Comparison of ENCODE assay signal across 14 mouse cellular contexts in the genomic region with DNA sequence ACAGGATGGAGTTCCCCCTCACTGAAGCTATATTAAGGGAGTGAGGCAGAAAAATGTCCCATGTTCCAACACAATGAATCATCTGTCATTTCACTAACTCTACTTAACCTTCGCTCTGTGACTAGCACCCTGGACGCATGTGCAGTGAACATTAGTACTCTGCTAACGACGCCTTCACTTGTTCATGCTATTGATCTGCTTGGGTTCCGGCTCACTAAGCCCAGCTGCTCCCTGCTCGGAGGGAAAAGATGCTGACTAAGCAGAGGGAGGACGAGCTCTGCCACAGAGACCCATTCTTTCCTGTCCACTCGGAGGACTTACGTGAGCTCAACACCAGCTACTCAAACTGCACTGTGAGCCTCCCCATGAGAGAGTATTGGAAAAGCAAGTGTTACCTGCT. TPM values are rescaled to one million over a fixed set of nuclear protein-coding genes. Genes with fewer than 3 reads are reported as not detected.
A peak's percentile ranks its signal among the peaks of the same experiment; 100 is the strongest.
DNase-seq lines count a peak whose midpoint lies in the region; ATAC-seq and TF ChIP-seq lines count a peak whose summit lies in the region.
"Had no signal": no experiment of that assay in that cellular context is flagged by ENCODE, and none has a peak within 500 bp of the region (broad histone marks: within the 10 kb centered on the region; RNA-seq: fewer than 3 reads in every experiment).

No protein-coding gene starts in this region.

- no peaks in the 10 kb centered on the region for H3K36me3 ChIP-seq in CH12.LX (replicated peaks in 1 of 2; ENCODE audit: control insufficient read depth in 1 of 2, insufficient read depth in 1 of 2, low read length in 1 of 2)
- H3K36me3 ChIP-seq in hindbrain, embryonic 10.5 days = no peaks in the 10 kb centered on the region
- no peaks in the 10 kb centered on the region for H3K36me3 ChIP-seq in midbrain, embryonic 14.5 days (ENCODE audit: control insufficient read depth, insufficient read depth, low read length)
- H3K36me3 ChIP-seq: heart, embryonic 15.5 days; lung, embryonic 15.5 days had no signal

- in situ Hi-C loops in CH12.LX (cut with MboI; ENCODE audit: low pct_ligation_motif_present, low pct_unique_long_range_greater_than_20kb, low sequenced_read_pairs) = no loop called here

- no peak for ATAC-seq in midbrain, embryonic 14.5 days (ENCODE audit: low FRiP score, low TSS enrichment)

- WGBS in hindbrain, embryonic 10.5 days = 27% methylated on average over 9 of the region's 9 CpGs
- 12% methylated on average over 9 of the region's 9 CpGs for WGBS in midbrain, embryonic 14.5 days

- no peak overlapping the region for H3K4me3 ChIP-seq in CH12.LX (replicated peaks in 1 of 3; ENCODE audit: low read depth in 2 of 3, low read length in 2 of 3, poor library complexity in 1 of 3)
- no peak overlapping the region for H3K4me3 ChIP-seq in hindbrain, embryonic 10.5 days
- no peak overlapping the region for H3K4me3 ChIP-seq in midbrain, embryonic 14.5 days (replicated peaks; ENCODE audit: low read depth, low read length)
- H3K4me3 ChIP-seq: heart, embryonic 15.5 days; lung, embryonic 15.5 days had no signal

- dilution Hi-C loops in CH12.LX (cut with MboI; ENCODE audit: extremely low pct_ligation_motif_present, extremely low pct_unique_long_range_greater_than_20kb, low sequenced_read_pairs) = no loop called here

- no peak for TF ChIP-seq CTCF in CH12.LX (conservative IDR thresholded peaks at IDR 0.05 in 1 of 2, IDR thresholded peaks at IDR 0.05 in 1 of 2; ENCODE audit: low read depth in 2 of 2, low read length in 2 of 2)
- no peak for TF ChIP-seq CTCF in brain, embryonic 14.5 days (IDR thresholded peaks at IDR 0.05; ENCODE audit: borderline replicate concordance, extremely low read depth, insufficient read depth, insufficient read length)

- TF ChIP-seq EP300 in CH12.LX (IDR thresholded peaks at IDR 0.05; ENCODE audit: low read length) = no peak

- H3K9me3 ChIP-seq in CH12.LX (replicated peaks; ENCODE audit: low read length) = no peaks in the 10 kb centered on the region
- no peaks in the 10 kb centered on the region for H3K9me3 ChIP-seq in hindbrain, embryonic 10.5 days
- no peaks in the 10 kb centered on the region for H3K9me3 ChIP-seq in midbrain, embryonic 14.5 days (ENCODE audit: control insufficient read depth, low read length)
- H3K9me3 ChIP-seq: heart, embryonic 15.5 days; lung, embryonic 15.5 days had no signal

- no peak overlapping the region for H3K27ac ChIP-seq in CH12.LX (ENCODE audit: insufficient read depth, low read depth)
- peak overlapping the region; percentile 62 for H3K27ac ChIP-seq in hindbrain, embryonic 10.5 days
- no peak overlapping the region for H3K27ac ChIP-seq in midbrain, embryonic 14.5 days (replicated peaks; ENCODE audit: low read depth, low read length)
- H3K27ac ChIP-seq: heart, embryonic 15.5 days; lung, embryonic 15.5 days; stomach, postnatal 0 days had no signal

- H3K4me1 ChIP-seq in CH12.LX (ENCODE audit: control insufficient read depth in 1 of 2, insufficient read depth in 2 of 2) = peaks cover 4 to 22% of the 10 kb centered on the region in 2 experiments
- peaks cover 62% of the 10 kb centered on the region for H3K4me1 ChIP-seq in hindbrain, embryonic 10.5 days (replicated peaks)
- peaks cover 21% of the 10 kb centered on the region for H3K4me1 ChIP-seq in midbrain, embryonic 14.5 days (ENCODE audit: control insufficient read depth, insufficient read depth, low read length)

- TF ChIP-seq RAD21 in CH12.LX (IDR thresholded peaks at IDR 0.05; ENCODE audit: low read depth, low read length) = no peak

- H3K9ac ChIP-seq in CH12.LX (ENCODE audit: insufficient read depth, low read depth) = no peak overlapping the region
- H3K9ac ChIP-seq in midbrain, embryonic 14.5 days (replicated peaks; ENCODE audit: low read length) = no peak overlapping the region
- H3K9ac ChIP-seq: heart, embryonic 15.5 days; lung, embryonic 15.5 days had no signal

- DNase-seq in CH12.LX (ENCODE audit: extremely low read depth) = peak; percentile 38
- peak; percentile 72 for DNase-seq in brain, embryonic 14.5 days (ENCODE audit: low read depth)
- peak; percentile 70 for DNase-seq in hindbrain, embryonic 10.5 days (ENCODE audit: low spot score)
- DNase-seq in midbrain, embryonic 14.5 days = peak; percentile 64
- no peak for DNase-seq in c-Kit-positive CD71-positive TER-119-positive erythroid progenitor cells, embryonic 14.5 days (ENCODE audit: low spot score)
- DNase-seq in cerebellum, postnatal 14 days = no peak
- no peak for DNase-seq in spleen, postnatal 4 days (ENCODE audit: low spot score in 2 of 2)
- no peak for DNase-seq in B cell, adult 2 months
- DNase-seq: cerebellum, adult 11 months; kidney, adult 2 months; right cerebral cortex, postnatal 14 days had no signal

- TF ChIP-seq POLR2A in CH12.LX (IDR thresholded peaks at IDR 0.05; ENCODE audit: low read depth, low read length) = no peak
- no peak for TF ChIP-seq POLR2A in brain, embryonic 14.5 days (IDR thresholded peaks at IDR 0.05; ENCODE audit: borderline replicate concordance, extremely low read depth, insufficient read depth, insufficient read length, poor library complexity, severe bottlenecking)

- no peaks in the 10 kb centered on the region for H3K79me2 ChIP-seq in CH12.LX (replicated peaks; ENCODE audit: control insufficient read depth, extremely low read depth, insufficient read depth, poor library complexity, severe bottlenecking)

- peak overlapping the region; percentile 39; the same call in 1 of the 2 replicates for H3K4me2 ChIP-seq in CH12.LX (ENCODE audit: insufficient read depth, low read depth, poor library complexity, severe bottlenecking)
- no peak overlapping the region for H3K4me2 ChIP-seq in midbrain, embryonic 14.5 days (ENCODE audit: low read length)
- H3K4me2 ChIP-seq: heart, embryonic 15.5 days; lung, embryonic 15.5 days had no signal

- no peaks in the 10 kb centered on the region for H3K27me3 ChIP-seq in CH12.LX (replicated peaks)
- H3K27me3 ChIP-seq in hindbrain, embryonic 10.5 days (ENCODE audit: insufficient read depth, poor library complexity, severe bottlenecking) = no peaks in the 10 kb centered on the region
- H3K27me3 ChIP-seq in midbrain, embryonic 14.5 days (ENCODE audit: control insufficient read depth, insufficient read depth, low read length) = no peaks in the 10 kb centered on the region
- H3K27me3 ChIP-seq: heart, embryonic 15.5 days; lung, embryonic 15.5 days had no signal

TF ChIP-seq in CH12.LX, 34 proteins besides CTCF, POLR2A, EP300 and RAD21:
- TF ChIP-seq POLR2AphosphoS2 (IDR thresholded peaks at IDR 0.05; ENCODE audit: low read depth, low read length) (no peak), ZKSCAN1 (IDR thresholded peaks at IDR 0.05; ENCODE audit: borderline replicate concordance, low read depth, low read length) (no peak), MAFK (IDR thresholded peaks at IDR 0.05; ENCODE audit: insufficient replicate concordance, low read length) (peak; percentile 92), NELFE (IDR thresholded peaks at IDR 0.05; ENCODE audit: low read depth, low read length) (no peak), MAZ (IDR thresholded peaks at IDR 0.05; ENCODE audit: low read depth, low read length) (no peak), ETS1 (conservative IDR thresholded peaks at IDR 0.05; ENCODE audit: low read depth, low read length) (peak; percentile 54; the same call in 1 of the 2 replicates), USF2 (conservative IDR thresholded peaks at IDR 0.05; ENCODE audit: low read depth, low read length) (no peak), ELF1 (IDR thresholded peaks at IDR 0.05; ENCODE audit: low read depth, low read length) (no peak), NRF1 (IDR thresholded peaks at IDR 0.05; ENCODE audit: low read depth, low read length) (peak; percentile 54), E2F4 (IDR thresholded peaks at IDR 0.05; ENCODE audit: insufficient replicate concordance, low read depth, low read length) (no peak), HCFC1 (IDR thresholded peaks at IDR 0.05; ENCODE audit: low read depth, low read length) (no peak), GABPA (IDR thresholded peaks at IDR 0.05; ENCODE audit: insufficient replicate concordance, low read depth, low read length) (no peak), USF1 (IDR thresholded peaks at IDR 0.05; ENCODE audit: low read depth, low read length) (no peak)
TF ChIP-seq in CH12.LX: peak in this region for 3.

RNA-seq across cellular contexts. Expression of gene Map1b, which starts 33.2 kb away (rescaled TPM):
- total RNA-seq in CH12.LX (2012; rRNA removed) = 0.08 and 0.13 TPM in 2 replicates
- total RNA-seq in CH12.LX (2014; rRNA removed) = not detected in 2 replicates
- 0.04 TPM in 2 replicates for polyA plus RNA-seq in CH12.LX (2012; ENCODE audit: insufficient read length, low read depth)
- polyA plus RNA-seq in brain, embryonic 14.5 days (2012; rRNA removed) = 124 and 338 TPM in 2 replicates
- 743 and 1,096 TPM in 2 replicates for polyA plus RNA-seq in hindbrain, embryonic 10.5 days (2016; fragmentation: Nextera tagmentation; extraction: Ambion mirVana)
- polyA plus RNA-seq in midbrain, embryonic 14.5 days (2014; fragmentation: Nextera tagmentation; extraction: Ambion mirVana) = 2,111 and 2,470 TPM in 2 replicates

Comparison
In these comparisons a context has a peak if more than half of its experiments do, and no peak if none do; other contexts are left out.
1. DNase-seq: peak in CH12.LX (single experiment), brain, embryonic 14.5 days (single experiment), hindbrain, embryonic 10.5 days (single experiment) and midbrain, embryonic 14.5 days (single experiment); none in c-Kit-positive CD71-positive TER-119-positive erythroid progenitor cells, embryonic 14.5 days (single experiment), cerebellum, postnatal 14 days (0 of 2), spleen, postnatal 4 days (0 of 2) and B cell, adult 2 months (0 of 2).
2. RNA of gene Map1b, which starts 33.2 kb away (polyA plus RNA-seq): 2,111 to 2,470 TPM in midbrain, embryonic 14.5 days, 743 to 1,096 TPM in hindbrain, embryonic 10.5 days and 124 to 338 TPM in brain, embryonic 14.5 days; 0.04 TPM in CH12.LX; every median in the first group is over 100 times any median in the second.